ENCODE assay signal across 9 mouse cellular contexts in the genomic region with DNA sequence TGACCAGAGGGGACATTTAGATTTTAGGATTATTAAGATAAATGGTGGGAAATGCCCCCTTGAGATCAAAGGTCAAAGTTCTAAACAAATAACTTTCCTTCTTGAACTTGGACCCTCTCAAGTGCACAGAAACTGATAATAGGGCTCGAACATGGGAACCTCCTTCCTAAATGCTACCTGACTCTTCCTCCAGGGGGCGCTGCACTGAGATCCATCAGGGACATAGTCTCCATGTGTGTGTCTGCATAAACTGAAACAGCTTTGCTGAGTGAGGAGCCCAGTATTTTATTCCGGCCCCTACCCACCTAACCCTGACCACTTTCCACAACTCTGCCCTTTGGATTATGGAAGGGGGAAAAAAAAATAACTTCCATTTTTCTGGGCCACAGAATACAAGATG.
A peak's percentile ranks its signal among the peaks of the same experiment; 100 is the strongest.
DNase-seq lines count a peak whose midpoint lies in the region; ATAC-seq and TF ChIP-seq lines count a peak whose summit lies in the region.
"Had no signal": no experiment of that assay in that cellular context is flagged by ENCODE, and none has a peak within 500 bp of the region (broad histone marks: within the 10 kb centered on the region; RNA-seq: fewer than 3 reads in every experiment).

No protein-coding gene starts in this region.

- H3K36me3 ChIP-seq in kidney, embryonic 16.5 days (ENCODE audit: insufficient read depth, low read length), result no peaks in the 10 kb centered on the region
- H3K36me3 ChIP-seq in CH12.LX (replicated peaks in 1 of 2; ENCODE audit: control insufficient read depth in 1 of 2, insufficient read depth in 1 of 2, low read length in 1 of 2), result peaks cover 0 to 5% of the 10 kb centered on the region in 2 experiments
- H3K36me3 ChIP-seq: limb, embryonic 15.5 days had no signal

- peak; percentile 33 for DNase-seq in kidney, adult 18-20 months
- peak; percentile 41 for DNase-seq in CH12.LX (ENCODE audit: extremely low read depth)
- DNase-seq in Patski (ENCODE audit: low read depth, low spot score), result no peak
- DNase-seq in kidney, postnatal 36 days, result peak; percentile 28 to 67
- DNase-seq in frontal cortex, postnatal 14 days (ENCODE audit: low spot score in 2 of 2), result no peak

- H3K9me3 ChIP-seq in kidney, embryonic 16.5 days (ENCODE audit: low read length), result no peaks in the 10 kb centered on the region
- no peaks in the 10 kb centered on the region for H3K9me3 ChIP-seq in CH12.LX (replicated peaks; ENCODE audit: low read length)
- H3K9me3 ChIP-seq: limb, embryonic 15.5 days had no signal

- TF ChIP-seq CTCF in CH12.LX (conservative IDR thresholded peaks at IDR 0.05 in 1 of 2, IDR thresholded peaks at IDR 0.05 in 1 of 2; ENCODE audit: low read depth in 2 of 2, low read length in 2 of 2) (peak; percentile 59 to 64), Patski (IDR thresholded peaks at IDR 0.05) (peak; percentile 75)

- peak; percentile 11 for TF ChIP-seq RAD21 in CH12.LX (IDR thresholded peaks at IDR 0.05; ENCODE audit: low read depth, low read length)

- POLR2A ChIA-PET in Patski (lab: Charles Lee), result no interaction called here

- ATAC-seq in kidney, embryonic 16.5 days (ENCODE audit: low FRiP score, low TSS enrichment), result no peak
- no peak for ATAC-seq in Patski
- no peak for ATAC-seq in activated CD4-positive, CD25-positive, alpha-beta regulatory T cell, adult 4 months

- no peaks in the 10 kb centered on the region for H3K27me3 ChIP-seq in kidney, embryonic 16.5 days (ENCODE audit: insufficient read depth, low read length)
- H3K27me3 ChIP-seq in CH12.LX (replicated peaks), result no peaks in the 10 kb centered on the region
- no peaks in the 10 kb centered on the region for H3K27me3 ChIP-seq in Patski
- H3K27me3 ChIP-seq: limb, embryonic 15.5 days had no signal

- in situ Hi-C loops in CH12.LX (cut with MboI; ENCODE audit: low pct_ligation_motif_present, low pct_unique_long_range_greater_than_20kb, low sequenced_read_pairs) (no loop called here), Patski (cut with MboI; ENCODE audit: low pct_unique_long_range_greater_than_20kb) (no loop called here)

- TF ChIP-seq POLR2A in CH12.LX (IDR thresholded peaks at IDR 0.05; ENCODE audit: low read depth, low read length), result no peak

- H3K4me3 ChIP-seq in kidney, embryonic 16.5 days (ENCODE audit: low read length), result no peak overlapping the region
- H3K4me3 ChIP-seq in CH12.LX (replicated peaks in 1 of 3; ENCODE audit: low read depth in 2 of 3, low read length in 2 of 3, poor library complexity in 1 of 3), result no peak overlapping the region
- H3K4me3 ChIP-seq: erythroblast, embryonic 14.5 days; limb, embryonic 15.5 days had no signal

- WGBS in kidney, embryonic 16.5 days, result 67% methylated on average over 3 of the region's 3 CpGs

- dilution Hi-C loops in CH12.LX (cut with MboI; ENCODE audit: extremely low pct_ligation_motif_present, extremely low pct_unique_long_range_greater_than_20kb, low sequenced_read_pairs), result no loop called here

- no peak overlapping the region for H3K27ac ChIP-seq in kidney, embryonic 16.5 days (ENCODE audit: low read length)
- H3K27ac ChIP-seq in CH12.LX (ENCODE audit: insufficient read depth, low read depth), result no peak overlapping the region
- H3K27ac ChIP-seq: limb, embryonic 15.5 days had no signal

- H3K4me2 ChIP-seq in kidney, embryonic 16.5 days (replicated peaks; ENCODE audit: low read depth, low read length), result no peak overlapping the region
- no peak overlapping the region for H3K4me2 ChIP-seq in CH12.LX (ENCODE audit: insufficient read depth, low read depth, poor library complexity, severe bottlenecking)
- H3K4me2 ChIP-seq: limb, embryonic 15.5 days had no signal

- CTCF ChIA-PET in Patski (lab: Charles Lee), result interaction anchor here (1.1 to 2.0 kb wide), 8 partner anchors 9 to 219 kb away, joined by 3 to 13 read pairs (median 4); no protein-coding TSS in a partner anchor

- no peak overlapping the region for H3K9ac ChIP-seq in kidney, embryonic 16.5 days (replicated peaks; ENCODE audit: low read length)
- no peak overlapping the region for H3K9ac ChIP-seq in CH12.LX (ENCODE audit: insufficient read depth, low read depth)
- H3K9ac ChIP-seq: limb, embryonic 15.5 days had no signal

- no peak for TF ChIP-seq EP300 in CH12.LX (IDR thresholded peaks at IDR 0.05; ENCODE audit: low read length)

- no peaks in the 10 kb centered on the region for H3K79me2 ChIP-seq in CH12.LX (replicated peaks; ENCODE audit: control insufficient read depth, extremely low read depth, insufficient read depth, poor library complexity, severe bottlenecking)

- no peaks in the 10 kb centered on the region for H3K4me1 ChIP-seq in kidney, embryonic 16.5 days (ENCODE audit: insufficient read depth, low read length)
- peaks cover 0 to 4% of the 10 kb centered on the region in 2 experiments; a peak in 2 of 4 replicates for H3K4me1 ChIP-seq in CH12.LX (ENCODE audit: control insufficient read depth in 1 of 2, insufficient read depth in 2 of 2)

TF ChIP-seq in CH12.LX, 34 proteins besides CTCF, POLR2A, EP300 and RAD21:
- TF ChIP-seq ZNF384 (IDR thresholded peaks at IDR 0.05; ENCODE audit: low read depth, low read length) (no peak), HCFC1 (IDR thresholded peaks at IDR 0.05; ENCODE audit: low read depth, low read length) (no peak), SIN3A (IDR thresholded peaks at IDR 0.05; ENCODE audit: low read length) (no peak), USF2 (conservative IDR thresholded peaks at IDR 0.05; ENCODE audit: low read depth, low read length) (no peak), MAX (IDR thresholded peaks at IDR 0.05; ENCODE audit: low read length) (no peak), JUN (IDR thresholded peaks at IDR 0.05; ENCODE audit: insufficient read depth, low read depth, low read length) (no peak), BHLHE40 (IDR thresholded peaks at IDR 0.05; ENCODE audit: low read depth, low read length) (no peak), ELF1 (IDR thresholded peaks at IDR 0.05; ENCODE audit: low read depth, low read length) (no peak), CHD2 (IDR thresholded peaks at IDR 0.05; ENCODE audit: low read length) (no peak), TBP (conservative IDR thresholded peaks at IDR 0.05; ENCODE audit: low read depth, low read length) (no peak), ETS1 (conservative IDR thresholded peaks at IDR 0.05; ENCODE audit: low read depth, low read length) (no peak), ZKSCAN1 (IDR thresholded peaks at IDR 0.05; ENCODE audit: borderline replicate concordance, low read depth, low read length) (no peak), CHD1 (IDR thresholded peaks at IDR 0.05; ENCODE audit: low read depth, low read length) (no peak)

Comparison
In these comparisons a context has a peak if more than half of its experiments do, and no peak if none do; other contexts are left out.
1. DNase-seq: peak in kidney, adult 18-20 months (single experiment), CH12.LX (single experiment) and kidney, postnatal 36 days (2 of 2); none in Patski (single experiment) and frontal cortex, postnatal 14 days (0 of 2).